Mouse (Mus musculus) macrophage (primary cell): Measurements from ENCODE around the gene Bmf. TPM values are rescaled to one million over a fixed set of nuclear protein-coding genes. Genes with fewer than 3 reads are reported as not detected.
A peak's percentile ranks its signal among the peaks of the same experiment; 100 is the strongest.

ENCODE experiments used
- H3K27ac ChIP-seq: fragments of 350-480 bp; formaldehyde crosslinking; 2 replicates; pipeline ENCODE4 v1.9.0; 2021
- H3K36me3 ChIP-seq: fragments of 350-480 bp; formaldehyde crosslinking; 2 replicates; pipeline ENCODE4 v1.9.0; 2021; ENCODE audit errors: inconsistent target
- H3K4me3 ChIP-seq: fragments of 350-480 bp; formaldehyde crosslinking; 2 replicates; pipeline ENCODE4 v1.9.0; 2021; ENCODE audit errors: inconsistent target
- H3K79me2 ChIP-seq: fragments of 350-480 bp; formaldehyde crosslinking; 2 replicates; pipeline ENCODE4 v1.9.0; 2021; ENCODE audit errors: inconsistent target
- WGBS: methylation state at CpG from one replicate; pipeline ENCODE4 v1.1.7; 2026; ENCODE audit warnings: inconsistent platforms; ENCODE audit not compliant: missing documents; 5-methylcytosine and 5-hydroxymethylcytosine counted together
- polyA plus RNA-seq: library from polyadenylated mRNA; stranded (reverse); fragments of 250-400 nt; gene quantifications from 3 replicates; pipeline ENCODE4 v1.2.4, GENCODE M21; 2018; ENCODE audit warnings: inconsistent platforms

The Bmf gene
- polyA plus RNA-seq, 1 experiment from 2014 or later = 5.3 TPM

DNA sequence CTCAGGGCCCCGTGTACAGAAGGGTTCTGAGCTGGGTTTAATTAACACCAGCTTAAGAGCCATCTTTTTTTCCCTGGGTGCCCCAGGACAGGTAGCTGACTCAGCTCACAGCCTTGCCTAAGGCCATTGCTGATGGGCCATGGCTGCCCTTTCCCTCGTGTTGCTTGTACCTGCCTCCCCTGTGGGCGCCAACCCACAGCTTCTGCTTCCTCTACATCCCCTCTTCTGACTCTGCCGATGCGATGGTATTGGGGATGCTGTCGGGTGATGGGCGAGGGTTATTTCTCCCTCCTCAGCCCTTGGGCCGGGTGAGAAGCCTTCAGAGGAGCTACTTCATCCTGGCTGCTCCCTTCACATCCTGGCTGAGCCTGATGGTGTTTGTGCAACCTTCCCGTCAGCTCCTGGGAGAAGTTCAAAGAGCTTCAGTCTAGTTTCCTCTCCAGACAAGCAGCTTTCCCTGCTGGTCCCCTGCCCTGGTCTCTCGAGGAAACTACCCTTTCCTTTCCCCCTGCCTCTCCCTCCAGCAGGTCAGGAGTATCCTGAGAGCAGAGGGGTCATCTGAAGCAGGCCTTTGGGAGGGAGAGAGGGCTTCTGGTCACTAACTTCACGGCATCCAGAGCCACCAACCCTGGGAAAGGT is 37.6 kb downstream of the Bmf start:
- Histone ChIP-seq H3K27ac (no peak overlapping the region), H3K79me2 (no peaks in the 10 kb centered on the region), H3K36me3 (no peaks in the 10 kb centered on the region), H3K4me3 (no peak overlapping the region)
- 45% methylated on average over 11 of the region's 11 CpGs for WGBS

GRCm38 (mm10) chr2:118510447-118511310 is 38.8 kb downstream of the Bmf start:
- Histone ChIP-seq H3K36me3 (no peaks in the 10 kb centered on the region), H3K4me3 (no peak overlapping the region), H3K27ac (no peak overlapping the region), H3K79me2 (no peaks in the 10 kb centered on the region)
- 90% methylated on average over 18 of the region's 29 CpGs for WGBS

GRCm38 (mm10) chr2:118509688-118510446 is 39.6 kb downstream of the Bmf start:
- no peak overlapping the region for H3K27ac ChIP-seq
- no peak overlapping the region for H3K4me3 ChIP-seq
- H3K36me3 ChIP-seq = no peaks in the 10 kb centered on the region
- H3K79me2 ChIP-seq = no peaks in the 10 kb centered on the region
- WGBS = 95% methylated on average over 7 of the region's 8 CpGs

DNA sequence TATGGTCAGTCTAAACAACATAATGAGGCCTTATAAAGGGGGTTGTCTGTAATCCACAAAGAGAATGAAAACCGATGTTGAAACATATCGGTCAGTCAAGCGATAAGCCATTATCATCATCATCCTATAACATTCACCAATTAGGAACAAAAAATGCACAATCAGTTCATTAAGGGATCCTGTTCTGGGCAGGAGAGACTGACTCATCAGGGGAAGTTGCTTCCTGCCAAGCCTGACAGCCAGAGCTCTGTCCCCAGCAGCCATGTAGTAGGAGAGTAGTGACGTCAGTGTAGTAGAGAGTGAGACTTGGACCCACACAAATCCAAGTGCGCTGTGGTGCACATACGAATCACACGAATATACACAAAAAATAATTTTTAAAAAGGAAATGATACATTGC is 42.4 kb downstream of the Bmf start:
- Histone ChIP-seq H3K4me3 (no peak overlapping the region), H3K36me3 (no peaks in the 10 kb centered on the region), H3K27ac (no peak overlapping the region), H3K79me2 (no peaks in the 10 kb centered on the region)
- 65% methylated on average over 7 of the region's 7 CpGs for WGBS

DNA sequence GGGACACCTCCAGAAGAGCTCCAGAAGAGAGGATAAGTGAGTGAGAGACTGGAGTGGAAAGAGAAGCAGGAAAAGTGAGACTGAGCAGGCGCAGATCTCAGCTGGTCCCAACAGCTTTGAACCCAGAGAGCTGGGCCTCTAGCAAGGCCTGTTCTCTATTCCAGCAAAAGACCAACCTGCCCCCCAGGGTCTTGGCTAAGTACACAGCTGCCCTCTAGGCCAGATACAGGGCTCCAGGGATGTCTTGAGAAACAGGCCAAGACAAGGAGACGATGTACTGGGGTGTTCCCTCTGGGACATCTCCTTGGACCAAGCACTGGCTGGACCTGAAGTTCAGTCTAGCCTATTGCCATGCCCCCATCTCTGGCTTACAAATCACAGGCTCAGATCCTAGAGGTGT is 49.3 kb downstream of the Bmf start:
- H3K36me3 ChIP-seq = no peaks in the 10 kb centered on the region
- H3K27ac ChIP-seq = no peak overlapping the region

GRCm38 (mm10) chr2:118499135-118499961 is 50.1 kb downstream of the Bmf start:
- Histone ChIP-seq H3K36me3 (no peaks in the 10 kb centered on the region), H3K4me3 (no peak overlapping the region), H3K79me2 (no peaks in the 10 kb centered on the region), H3K27ac (no peak overlapping the region)
- WGBS = 24% methylated on average over 20 of the region's 20 CpGs

More for the DNA sequence above, 49.3 kb downstream of the Bmf start:
- Histone ChIP-seq H3K79me2 (no peaks in the 10 kb centered on the region), H3K4me3 (no peak overlapping the region)
- WGBS = 92% methylated on average over 2 of the region's 2 CpGs

DNA sequence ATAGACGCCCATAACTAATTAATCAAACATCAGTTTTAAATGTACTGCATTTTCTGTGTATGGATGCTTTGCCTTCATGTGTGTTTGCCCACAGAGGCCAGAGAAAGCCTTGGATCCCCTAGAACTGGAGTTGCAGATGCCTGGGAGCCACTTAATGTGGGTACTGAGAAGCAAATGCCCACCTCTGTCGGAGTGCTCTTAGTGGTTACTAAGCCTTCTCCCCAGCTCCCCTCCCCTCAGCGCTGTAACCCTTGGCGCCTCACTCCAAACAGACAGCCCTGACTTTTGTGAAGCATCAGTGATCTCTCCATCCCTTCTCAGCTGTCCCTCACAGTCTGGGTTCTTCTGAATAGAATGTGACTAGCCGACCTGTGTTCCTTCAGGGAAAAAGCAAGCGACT is 51.0 kb downstream of the Bmf start:
- Histone ChIP-seq H3K4me3 (no peak overlapping the region), H3K36me3 (no peaks in the 10 kb centered on the region), H3K79me2 (no peaks in the 10 kb centered on the region), H3K27ac (no peak overlapping the region)
- WGBS = 92% methylated on average over 6 of the region's 6 CpGs

DNA sequence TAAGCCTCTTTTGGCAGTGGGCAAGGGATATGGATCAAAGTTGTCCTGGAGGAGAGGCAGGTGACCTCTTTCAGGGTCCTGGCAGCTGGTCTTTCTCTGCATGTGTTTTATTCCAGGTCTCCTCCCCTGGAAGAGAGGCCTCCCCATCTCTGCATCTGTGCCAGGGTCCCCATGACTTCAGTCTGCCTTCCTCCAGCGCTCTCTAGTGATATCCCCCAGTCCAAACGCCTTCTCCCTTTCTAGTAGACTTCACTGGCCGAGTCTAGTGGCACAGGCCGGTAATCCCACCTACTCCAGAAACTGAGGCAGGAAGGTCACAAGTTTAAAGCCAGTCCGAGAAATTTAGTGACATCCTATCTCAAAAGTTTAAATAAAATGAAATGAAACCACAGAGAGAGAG is 51.6 kb downstream of the Bmf start:
- H3K79me2 ChIP-seq = no peaks in the 10 kb centered on the region
- no peaks in the 10 kb centered on the region for H3K36me3 ChIP-seq
- no peak overlapping the region for H3K4me3 ChIP-seq
- 96% methylated on average over 5 of the region's 5 CpGs for WGBS
- no peak overlapping the region for H3K27ac ChIP-seq

GRCm38 (mm10) chr2:118495024-118495423 is 54.5 kb downstream of the Bmf start:
- 71% methylated on average over 9 of the region's 9 CpGs for WGBS
- Histone ChIP-seq H3K27ac (no peak overlapping the region), H3K4me3 (no peak overlapping the region)

DNA sequence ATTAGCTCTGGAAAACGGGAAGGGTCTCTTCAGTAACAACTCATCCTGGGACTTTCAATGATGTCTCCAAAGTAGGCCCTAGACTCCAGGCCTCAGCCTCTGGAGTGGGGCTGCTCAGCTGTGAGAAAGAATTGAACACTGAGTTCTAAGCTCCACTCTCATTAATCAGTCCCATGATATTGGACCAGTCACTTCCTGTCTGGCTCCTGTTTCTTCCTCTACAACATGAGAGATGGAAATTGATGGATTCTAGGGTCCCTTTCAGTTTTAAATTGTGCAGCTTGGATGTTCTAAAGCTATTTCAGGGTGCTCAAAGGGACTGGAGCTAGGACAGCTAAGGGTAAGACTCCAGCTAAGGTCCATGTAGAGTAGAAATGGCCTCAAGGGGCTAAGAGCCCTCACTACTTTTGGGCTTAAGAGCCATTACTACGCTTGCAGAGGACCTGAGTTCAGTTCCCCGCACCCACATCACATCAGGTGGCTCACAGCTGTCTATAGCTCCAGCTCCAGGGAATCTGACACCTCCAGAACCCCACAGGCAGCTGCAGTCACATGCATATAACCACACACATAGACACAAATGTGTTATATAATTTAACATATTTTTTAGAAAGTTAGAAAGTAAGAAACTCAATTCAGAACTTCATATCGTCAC is 57.6 kb downstream of the Bmf start:
- no peak overlapping the region for H3K27ac ChIP-seq

More at GRCm38 (mm10) chr2:118495024-118495423, 54.5 kb downstream of the Bmf start:
- Histone ChIP-seq H3K79me2 (no peaks in the 10 kb centered on the region), H3K36me3 (no peaks in the 10 kb centered on the region)

DNA sequence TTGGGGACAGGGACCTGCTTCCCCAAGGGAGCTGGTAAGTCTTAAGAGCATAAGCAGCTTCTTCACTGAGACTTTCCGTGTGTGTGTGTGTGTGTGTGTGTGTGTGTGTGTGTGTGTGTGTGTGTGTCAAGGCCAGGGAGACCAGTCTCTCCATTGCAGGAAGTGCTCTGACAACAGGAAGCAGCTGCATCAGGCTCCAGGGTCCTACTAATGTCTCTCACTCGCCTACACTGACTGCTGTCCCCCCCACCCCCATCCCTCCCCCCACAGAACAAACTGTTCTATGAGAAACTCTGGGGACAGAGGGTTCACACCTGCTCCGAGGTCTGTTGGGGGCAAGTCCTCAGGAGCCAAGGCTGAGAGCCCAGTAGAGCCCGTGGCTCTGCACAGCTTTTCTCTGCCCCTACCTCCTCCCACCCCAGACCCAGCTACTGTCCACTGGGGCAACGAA is 58.2 kb downstream of the Bmf start:
- 40% methylated on average over 5 of the region's 5 CpGs for WGBS

More for the DNA sequence above, 57.6 kb downstream of the Bmf start:
- WGBS = 82% methylated on average over 4 of the region's 4 CpGs
- no peaks in the 10 kb centered on the region for H3K36me3 ChIP-seq
- H3K4me3 ChIP-seq = no peak overlapping the region
- no peaks in the 10 kb centered on the region for H3K79me2 ChIP-seq

GRCm38 (mm10) chr2:118490241-118491091 is 59.0 kb downstream of the Bmf start:
- peak overlapping the region; percentile 48 for H3K27ac ChIP-seq
- WGBS = 18% methylated on average over 10 of the region's 12 CpGs
- no peaks in the 10 kb centered on the region for H3K79me2 ChIP-seq
- no peak overlapping the region for H3K4me3 ChIP-seq
- no peaks in the 10 kb centered on the region for H3K36me3 ChIP-seq

More for the DNA sequence above, 58.2 kb downstream of the Bmf start:
- H3K79me2 ChIP-seq = no peaks in the 10 kb centered on the region
- no peaks in the 10 kb centered on the region for H3K36me3 ChIP-seq
- H3K27ac ChIP-seq = 0 out of 2 replicates have a peak overlapping the region, but pooled peaks have one; percentile 48
- H3K4me3 ChIP-seq = no peak overlapping the region

DNA sequence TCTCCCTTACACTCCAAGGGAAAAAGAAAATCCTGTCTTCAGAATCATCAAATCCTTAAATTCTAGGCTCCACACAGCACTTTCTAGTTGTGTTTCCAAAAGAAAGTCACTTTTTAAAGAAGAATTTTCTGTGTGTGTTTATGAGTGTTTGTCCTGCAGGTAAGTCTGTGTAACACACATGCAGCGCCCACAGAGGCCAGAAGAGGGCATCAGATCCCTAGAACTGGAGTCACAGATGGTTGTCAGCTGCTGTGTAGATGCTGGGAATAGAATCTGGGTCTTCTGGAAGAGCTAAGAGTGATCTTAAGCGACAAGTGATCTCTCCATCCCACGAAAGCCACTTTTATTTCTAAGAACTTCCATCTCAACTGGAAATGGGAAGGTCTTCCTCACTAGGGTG is 61.7 kb downstream of the Bmf start:
- 93% methylated on average over 3 of the region's 3 CpGs for WGBS
- H3K27ac ChIP-seq = no peak overlapping the region

More for the DNA sequence above, 61.7 kb downstream of the Bmf start:
- no peaks in the 10 kb centered on the region for H3K36me3 ChIP-seq
- H3K4me3 ChIP-seq = no peak overlapping the region
- no peaks in the 10 kb centered on the region for H3K79me2 ChIP-seq
